Mouse (Mus musculus) kidney, adult 2 months (tissue): ENCODE measurements around the gene Mcf2.

ENCODE experiments used
- CTCF ChIP-seq: fragments of 200-500 bp; conservative IDR thresholded peaks from 2 replicates; pipeline ENCODE4 v1.5.1; 2011; ENCODE audit warnings: low read depth, mild to moderate bottlenecking, control low read depth, low read length, moderate library complexity, mixed read lengths; ENCODE audit not compliant: insufficient read depth, insufficient read length
- POLR2A ChIP-seq: fragments of 200-500 bp; IDR thresholded peaks from one replicate; pipeline ENCODE4 v1.6.1; 2011; ENCODE audit warnings: low read depth, low read length, control low read depth

DNA sequence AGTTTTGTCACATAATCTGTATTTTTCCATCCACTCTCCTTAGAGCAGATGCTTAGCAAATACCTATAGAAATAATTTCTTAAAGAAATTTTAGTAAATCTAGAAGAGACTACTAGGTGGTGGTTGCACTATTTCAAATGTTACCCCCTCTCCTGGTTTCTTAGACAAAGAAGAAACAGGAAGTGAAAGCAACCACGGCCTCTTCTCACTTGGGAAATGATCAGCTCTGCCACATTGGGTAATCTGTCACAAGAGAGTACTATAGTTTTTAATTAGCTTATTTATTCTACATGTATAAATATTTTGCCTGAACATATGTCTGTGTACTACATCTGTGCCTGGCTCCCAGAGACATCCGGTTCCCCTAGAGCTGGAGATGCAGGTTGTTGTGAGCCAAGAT lies 157.3 kb downstream of the Mcf2 start:
- no peak for TF ChIP-seq POLR2A
- TF ChIP-seq CTCF: no peak
